Mouse (Mus musculus) CH12.LX (cell line): ENCODE results near the gene Aaed1. TPM values are rescaled to one million over a fixed set of nuclear protein-coding genes. Genes with fewer than 3 reads are reported as not detected.

Source experiments
- DNase-seq: peaks from one replicate; pipeline ENCODE4 v3.0.0-alpha.2; 2013; ENCODE audit errors: extremely low read depth
- H3K27ac ChIP-seq: 2 replicates; pipeline ENCODE4 v1.5.1; 2012; ENCODE audit warnings: low read depth, mild to moderate bottlenecking, control low read depth, moderate library complexity; ENCODE audit not compliant: insufficient read depth
- H3K27me3 ChIP-seq: replicated peaks from 2 replicates; pipeline ENCODE3; 2012; ENCODE audit warnings: inconsistent platforms
- H3K36me3 ChIP-seq, 2 experiments: replicated peaks in 1 of 2; 2 replicates each; pipeline versions ENCODE3 to v1.6.1; 2012; ENCODE audit warnings: inconsistent platforms in 1 of 2, low read length in 1 of 2, mild to moderate bottlenecking in 1 of 2, mixed read lengths in 1 of 2, moderate library complexity in 1 of 2; ENCODE audit not compliant: control insufficient read depth in 1 of 2, insufficient read depth in 1 of 2
- H3K4me1 ChIP-seq, 2 experiments: 2 replicates each; pipeline ENCODE4 v1.6.1; 2012; ENCODE audit warnings: inconsistent platforms in 1 of 2, moderate library complexity in 1 of 2; ENCODE audit not compliant: insufficient read depth in 2 of 2, control insufficient read depth in 1 of 2
- H3K4me2 ChIP-seq: 2 replicates; pipeline ENCODE4 v1.6.1; 2012; ENCODE audit warnings: low read depth, mild to moderate bottlenecking, control low read depth; ENCODE audit not compliant: poor library complexity, insufficient read depth, severe bottlenecking
- H3K4me3 ChIP-seq, 3 experiments: fragments of 150-350 bp in 1 of 3; sonication (generic) in 1 of 3; replicated peaks in 1 of 3; 2 replicates each; pipeline versions ENCODE3 to v1.5.1; 2011 to 2012; ENCODE audit warnings: low read depth in 2 of 3, low read length in 2 of 3, mild to moderate bottlenecking in 2 of 3, moderate library complexity in 2 of 3, control low read depth in 1 of 3, improper control_type of control experiment in 1 of 3, inconsistent platforms in 1 of 3, mixed read lengths in 1 of 3; ENCODE audit not compliant: poor library complexity in 1 of 3
- H3K79me2 ChIP-seq: replicated peaks from 2 replicates; pipeline ENCODE4 v1.6.1; 2012; ENCODE audit warnings: mild to moderate bottlenecking, moderate library complexity; ENCODE audit not compliant: control insufficient read depth, poor library complexity, insufficient read depth, severe bottlenecking; ENCODE audit errors: extremely low read depth
- H3K9ac ChIP-seq: 2 replicates; pipeline ENCODE4 v1.6.1; 2012; ENCODE audit warnings: low read depth, mild to moderate bottlenecking, control low read depth, moderate library complexity; ENCODE audit not compliant: insufficient read depth
- H3K9me3 ChIP-seq: replicated peaks from 2 replicates; pipeline ENCODE3; 2012; ENCODE audit warnings: low read length, inconsistent platforms, mixed read lengths
- BHLHE40 ChIP-seq: IDR thresholded peaks from 2 replicates; pipeline ENCODE4 v1.6.1; 2011; ENCODE audit warnings: mild to moderate bottlenecking, low read depth, low read length, improper control_type of control experiment
- CHD1 ChIP-seq: IDR thresholded peaks from 2 replicates; pipeline ENCODE4 v1.6.1; 2012; ENCODE audit warnings: low read depth, low read length, improper control_type of control experiment, inconsistent platforms
- CTCF ChIP-seq, 2 experiments: IDR thresholded peaks in 1 of 2; conservative IDR thresholded peaks in 1 of 2; 2 replicates each; pipeline ENCODE4 v1.5.1; 2011 to 2012; ENCODE audit warnings: low read depth in 2 of 2, low read length in 2 of 2, improper control_type of control experiment in 1 of 2, inconsistent platforms in 1 of 2, mild to moderate bottlenecking in 1 of 2, moderate library complexity in 1 of 2
- IRF4 ChIP-seq: IDR thresholded peaks from 2 replicates; pipeline ENCODE4 v1.6.1; 2014; ENCODE audit warnings: low read depth, mild to moderate bottlenecking, inconsistent platforms, low read length, improper control_type of control experiment
- JUN ChIP-seq: IDR thresholded peaks from 2 replicates; pipeline ENCODE4 v1.6.1; 2011; ENCODE audit warnings: low read depth, mild to moderate bottlenecking, low read length, improper control_type of control experiment, moderate library complexity; ENCODE audit not compliant: insufficient read depth
- MAX ChIP-seq: IDR thresholded peaks from 2 replicates; pipeline ENCODE4 v1.6.1; 2011; ENCODE audit warnings: low read length, improper control_type of control experiment
- MEF2A ChIP-seq: IDR thresholded peaks from 2 replicates; pipeline ENCODE4 v1.6.1; 2014; ENCODE audit warnings: low read depth, mild to moderate bottlenecking, inconsistent platforms, low read length, improper control_type of control experiment, borderline replicate concordance
- MXI1 ChIP-seq: IDR thresholded peaks from 2 replicates; pipeline ENCODE4 v1.6.1; 2011; ENCODE audit warnings: mild to moderate bottlenecking, low read depth, low read length, improper control_type of control experiment
- NRF1 ChIP-seq: IDR thresholded peaks from 2 replicates; pipeline ENCODE4 v1.6.1; 2014; ENCODE audit warnings: low read depth, mild to moderate bottlenecking, inconsistent platforms, low read length, improper control_type of control experiment, moderate library complexity
- PAX5 ChIP-seq: IDR thresholded peaks from 2 replicates; pipeline ENCODE4 v1.6.1; 2012; ENCODE audit warnings: low read length, inconsistent platforms, mixed read lengths
- POLR2AphosphoS2 ChIP-seq: IDR thresholded peaks from 2 replicates; pipeline ENCODE4 v1.6.1; 2011; ENCODE audit warnings: low read depth, low read length, improper control_type of control experiment
- RAD21 ChIP-seq: IDR thresholded peaks from 2 replicates; pipeline ENCODE4 v1.6.1; 2011; ENCODE audit warnings: low read depth, mild to moderate bottlenecking, low read length, improper control_type of control experiment, moderate library complexity
- RCOR1 ChIP-seq: conservative IDR thresholded peaks from 2 replicates; pipeline ENCODE4 v1.6.1; 2012; ENCODE audit warnings: low read depth, mild to moderate bottlenecking, inconsistent platforms, low read length, improper control_type of control experiment
- USF1 ChIP-seq: IDR thresholded peaks from 2 replicates; pipeline ENCODE4 v1.6.1; 2014; ENCODE audit warnings: low read depth, mild to moderate bottlenecking, inconsistent platforms, low read length, improper control_type of control experiment
- USF2 ChIP-seq: conservative IDR thresholded peaks from 2 replicates; pipeline ENCODE4 v1.6.1; 2011; ENCODE audit warnings: low read depth, low read length, improper control_type of control experiment
- ZKSCAN1 ChIP-seq: IDR thresholded peaks from 2 replicates; pipeline ENCODE4 v1.6.1; 2012; ENCODE audit warnings: low read depth, inconsistent platforms, low read length, improper control_type of control experiment, borderline replicate concordance
- ZMIZ1 ChIP-seq: IDR thresholded peaks from 2 replicates; pipeline ENCODE4 v1.6.1; 2012; ENCODE audit warnings: low read depth, mild to moderate bottlenecking, inconsistent platforms, low read length, improper control_type of control experiment
- dilution Hi-C: fragments of 300-500 bp; cut with MboI; formaldehyde crosslinking; loops from 2 replicates; pipeline ENCODE4 v1.14.3; 2020; ENCODE audit warnings: low sequenced_read_pairs; ENCODE audit not compliant: extremely low pct_unique_long_range_greater_than_20kb, extremely low pct_ligation_motif_present
- in situ Hi-C: fragments of 300-500 bp; cut with MboI; formaldehyde crosslinking; loops from 3 replicates; pipeline ENCODE4 v1.14.3; 2019; ENCODE audit warnings: low sequenced_read_pairs, low pct_ligation_motif_present, low pct_unique_long_range_greater_than_20kb, mixed read lengths
- polyA plus RNA-seq: library from polyadenylated mRNA; unstranded; fragments of >175 nt; gene quantifications from 2 replicates; pipeline ENCODE4 v1.2.1, GENCODE M21; 2012; ENCODE audit warnings: low read depth; ENCODE audit not compliant: insufficient read length
- total RNA-seq, 2 experiments: library from RNA; depleted of rRNA; stranded (reverse); fragments of 300-350 nt in 1 of 2; fragments of >200 nt in 1 of 2; gene quantifications; 2 replicates each; pipeline ENCODE4 v1.2.3; 2012 to 2014

The Aaed1 gene
- total and polyA plus RNA-seq, 3 experiments: 8.2 to 22.1 (median 12.2) TPM

- no peak overlapping the region for H3K4me3 ChIP-seq
- no peaks in the 10 kb centered on the region for H3K36me3 ChIP-seq
- in situ Hi-C loops: no loop called here
- H3K4me2 ChIP-seq: no peak overlapping the region
- DNase-seq: no peak
- no peaks in the 10 kb centered on the region for H3K9me3 ChIP-seq
- no peak overlapping the region for H3K27ac ChIP-seq
- no peaks in the 10 kb centered on the region for H3K79me2 ChIP-seq
- H3K4me1 ChIP-seq: peaks cover 2 to 8% of the 10 kb centered on the region in 2 experiments; a peak in 2 of 4 replicates
- no peak overlapping the region for H3K9ac ChIP-seq
- dilution Hi-C loops: no loop called here
- H3K27me3 ChIP-seq: no peaks in the 10 kb centered on the region
- TF ChIP-seq IRF4: no peak
- no peak for TF ChIP-seq BHLHE40
- TF ChIP-seq RAD21: no peak
- no peak for TF ChIP-seq USF1
- TF ChIP-seq NRF1: no peak
- TF ChIP-seq POLR2AphosphoS2: no peak
- TF ChIP-seq, all 38 proteins: peak for 0
Observed at GRCm38 (mm10) chr13:64235777-64236176, 76.7 kb downstream of the Aaed1 start.

GRCm38 (mm10) chr13:64235062-64235715, 77.3 kb downstream of the Aaed1 start:
- in situ Hi-C loops (no loop called here), dilution Hi-C loops (no loop called here)
- Histone ChIP-seq H3K9ac (no peak overlapping the region), H3K36me3 (no peaks in the 10 kb centered on the region), H3K4me1 (peaks cover 0 to 2% of the 10 kb centered on the region in 2 experiments; a peak in 1 of 4 replicates), H3K9me3 (no peaks in the 10 kb centered on the region), H3K4me3 (no peak overlapping the region), H3K27me3 (no peaks in the 10 kb centered on the region), H3K27ac (no peak overlapping the region), H3K4me2 (no peak overlapping the region), H3K79me2 (no peaks in the 10 kb centered on the region)
- no peak for TF ChIP-seq MEF2A
- TF ChIP-seq CTCF (conservative IDR thresholded peaks at IDR 0.05 in 1 of 2, IDR thresholded peaks at IDR 0.05 in 1 of 2; ENCODE audit: low read depth in 2 of 2, low read length in 2 of 2): no peak
- no peak for TF ChIP-seq JUN
- no peak for TF ChIP-seq USF2
- TF ChIP-seq PAX5: no peak
- no peak for TF ChIP-seq POLR2AphosphoS2
- TF ChIP-seq RCOR1: no peak
- DNase-seq: no peak

GRCm38 (mm10) chr13:64233139-64233538, 79.4 kb downstream of the Aaed1 start:
- dilution Hi-C loops: no loop called here
- TF ChIP-seq USF1 (no peak), MXI1 (no peak), PAX5 (no peak), MAX (no peak), ZMIZ1 (no peak), ZKSCAN1 (no peak), CHD1 (no peak), NRF1 (no peak), USF2 (no peak)
- no peaks in the 10 kb centered on the region for H3K9me3 ChIP-seq
- no peak overlapping the region for H3K4me2 ChIP-seq
- no peak overlapping the region for H3K27ac ChIP-seq
- no peak for DNase-seq
- no peaks in the 10 kb centered on the region for H3K36me3 ChIP-seq
- H3K4me1 ChIP-seq: no peaks in the 10 kb centered on the region
- H3K4me3 ChIP-seq: no peak overlapping the region
- H3K79me2 ChIP-seq: no peaks in the 10 kb centered on the region
- in situ Hi-C loops: no loop called here
- no peak overlapping the region for H3K9ac ChIP-seq
- H3K27me3 ChIP-seq: no peaks in the 10 kb centered on the region
